Mouse (Mus musculus): ENCODE data around the gene Acss3. TPM values are rescaled to one million over a fixed set of nuclear protein-coding genes. Genes with fewer than 3 reads are reported as not detected.

Gene Acss3
- polyA plus RNA-seq, 1 experiment: 0.07 TPM

DNA sequence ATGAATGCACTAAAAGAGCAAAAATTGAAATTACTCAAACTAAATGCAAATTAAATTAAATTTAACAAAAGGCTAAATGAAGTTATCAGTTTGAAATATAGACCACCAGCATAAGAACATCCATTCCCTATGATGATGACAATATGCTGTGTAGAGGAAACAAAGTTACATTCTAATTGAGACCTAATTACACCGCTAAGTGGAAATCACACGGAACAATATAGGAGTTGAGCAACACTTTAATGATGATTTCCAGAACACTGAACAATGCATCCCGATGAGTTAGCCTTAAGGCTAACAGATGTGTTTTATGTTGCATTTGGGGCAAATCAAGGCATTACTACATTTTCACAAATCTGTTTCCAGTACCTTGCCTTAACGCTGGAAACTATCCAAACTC is 99.2 kb downstream of the Acss3 start:
- WGBS: 89% methylated on average over 4 of the region's 4 CpGs

DNA sequence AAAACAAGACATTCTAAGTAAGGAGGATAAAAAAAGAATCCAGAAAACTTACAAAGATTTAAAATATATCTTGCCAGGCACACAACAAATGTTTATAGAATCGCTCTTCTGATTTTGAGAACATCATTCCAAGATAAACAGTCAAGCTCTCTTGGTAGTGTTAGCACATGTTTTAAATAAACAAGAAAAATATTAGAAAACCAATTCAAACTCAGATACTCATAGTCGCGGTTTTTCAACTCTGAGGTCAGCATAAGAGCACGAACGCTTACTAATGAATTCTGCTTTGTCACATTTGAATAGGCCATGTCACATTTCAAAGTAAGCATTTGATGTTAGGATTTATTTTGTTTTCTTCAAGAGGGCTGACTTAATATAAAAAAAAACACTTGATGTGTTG is 102.3 kb downstream of the Acss3 start:
- Histone ChIP-seq H3K27ac (ENCODE audit: insufficient read depth, low read length) (no peak overlapping the region), H3K4me1 (ENCODE audit: control insufficient read depth, insufficient read depth, insufficient read length) (no peaks in the 10 kb centered on the region), H3K4me3 (ENCODE audit: extremely low read depth, insufficient read depth, insufficient read length) (no peak overlapping the region), H3K36me3 (ENCODE audit: control insufficient read depth, insufficient read depth, low read length) (no peaks in the 10 kb centered on the region), H3K27me3 (ENCODE audit: control insufficient read depth, insufficient read depth, low read length) (no peaks in the 10 kb centered on the region)
- WGBS: 88% methylated on average over 5 of the region's 5 CpGs
- DNase-seq (ENCODE audit: low read depth in 1 of 2, low spot score in 2 of 2): no peak
- TF ChIP-seq CTCF (IDR thresholded peaks at IDR 0.05; ENCODE audit: extremely low read depth, insufficient read depth, insufficient read length, insufficient replicate concordance) (no peak), POLR2A (IDR thresholded peaks at IDR 0.05; ENCODE audit: low read depth, low read length) (no peak)

More for the DNA sequence above, 99.2 kb downstream of the Acss3 start:
- TF ChIP-seq POLR2A (IDR thresholded peaks at IDR 0.05; ENCODE audit: low read depth, low read length): no peak
- TF ChIP-seq CTCF (IDR thresholded peaks at IDR 0.05; ENCODE audit: extremely low read depth, insufficient read depth, insufficient read length, insufficient replicate concordance): no peak
- DNase-seq (ENCODE audit: low read depth in 1 of 2, low spot score in 2 of 2): no peak
- Histone ChIP-seq H3K36me3 (ENCODE audit: control insufficient read depth, insufficient read depth, low read length) (no peaks in the 10 kb centered on the region), H3K4me3 (ENCODE audit: extremely low read depth, insufficient read depth, insufficient read length) (no peak overlapping the region; the same call in 1 of the 2 replicates), H3K27ac (ENCODE audit: insufficient read depth, low read length) (no peak overlapping the region), H3K4me1 (ENCODE audit: control insufficient read depth, insufficient read depth, insufficient read length) (no peaks in the 10 kb centered on the region), H3K27me3 (ENCODE audit: control insufficient read depth, insufficient read depth, low read length) (no peaks in the 10 kb centered on the region)

DNA sequence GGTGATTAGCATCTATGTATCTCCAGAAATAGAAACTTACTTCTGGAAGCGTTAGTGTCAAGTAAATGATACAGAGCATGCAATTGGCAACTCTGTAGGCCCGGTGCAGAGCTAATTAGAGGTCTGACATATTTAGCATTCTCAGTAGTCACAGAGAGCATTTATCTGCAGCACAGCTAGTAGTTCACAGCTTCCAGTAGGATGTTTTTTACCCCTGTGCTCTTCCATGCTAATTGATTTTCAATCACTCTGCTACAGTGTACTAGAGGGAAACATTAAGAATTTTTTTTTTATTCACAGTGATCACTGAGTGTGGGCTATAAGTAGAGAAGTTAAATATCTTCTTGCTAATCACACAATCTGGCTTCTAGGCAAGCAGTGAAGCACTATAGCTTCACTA is 112.3 kb downstream of the Acss3 start:
- no peak for TF ChIP-seq CTCF (IDR thresholded peaks at IDR 0.05; ENCODE audit: extremely low read depth, insufficient read depth, insufficient read length, insufficient replicate concordance)
- WGBS: 74% methylated on average over 2 of the region's 2 CpGs
- no peaks in the 10 kb centered on the region for H3K27me3 ChIP-seq (ENCODE audit: control insufficient read depth, insufficient read depth, low read length)
- DNase-seq (ENCODE audit: low read depth in 1 of 2, low spot score in 2 of 2): no peak
- H3K36me3 ChIP-seq (ENCODE audit: control insufficient read depth, insufficient read depth, low read length): no peaks in the 10 kb centered on the region
- H3K27ac ChIP-seq (ENCODE audit: insufficient read depth, low read length): no peak overlapping the region
- H3K4me1 ChIP-seq (ENCODE audit: control insufficient read depth, insufficient read depth, insufficient read length): no peaks in the 10 kb centered on the region
- no peak overlapping the region for H3K4me3 ChIP-seq (ENCODE audit: extremely low read depth, insufficient read depth, insufficient read length)

DNA sequence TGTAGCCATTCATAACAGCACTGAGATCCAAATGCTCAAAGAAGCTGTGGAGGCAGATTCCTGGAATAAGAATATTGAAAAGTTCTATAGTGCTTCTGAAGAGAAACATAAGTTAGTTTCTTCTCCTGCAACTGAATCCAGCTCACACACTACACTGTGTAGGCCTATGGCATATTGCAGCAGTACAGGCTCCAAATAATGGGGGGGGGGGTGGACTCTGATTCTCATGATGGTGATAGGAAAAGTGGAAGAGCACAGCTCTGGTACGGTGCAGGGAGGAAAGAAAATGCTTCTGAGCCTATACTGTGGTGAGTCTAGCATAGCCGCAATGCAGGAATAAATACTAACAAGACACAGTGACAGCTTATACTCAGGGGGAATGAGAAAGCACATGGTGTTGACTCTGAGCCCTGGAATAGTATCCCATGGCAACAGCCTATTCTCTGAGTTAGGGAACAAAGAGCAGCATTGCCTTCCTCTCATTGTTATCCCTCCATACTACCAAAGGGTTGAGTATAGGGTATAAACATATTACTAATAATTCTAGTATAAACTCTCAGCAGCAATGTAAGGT is 125.3 kb downstream of the Acss3 start:
- no peak for TF ChIP-seq CTCF (IDR thresholded peaks at IDR 0.05; ENCODE audit: extremely low read depth, insufficient read depth, insufficient read length, insufficient replicate concordance)
- no peak for TF ChIP-seq POLR2A (IDR thresholded peaks at IDR 0.05; ENCODE audit: low read depth, low read length)
- Histone ChIP-seq H3K4me3 (ENCODE audit: extremely low read depth, insufficient read depth, insufficient read length) (no peak overlapping the region), H3K27ac (ENCODE audit: insufficient read depth, low read length) (no peak overlapping the region), H3K4me1 (ENCODE audit: control insufficient read depth, insufficient read depth, insufficient read length) (no peaks in the 10 kb centered on the region), H3K36me3 (ENCODE audit: control insufficient read depth, insufficient read depth, low read length) (no peaks in the 10 kb centered on the region), H3K27me3 (ENCODE audit: control insufficient read depth, insufficient read depth, low read length) (no peaks in the 10 kb centered on the region)
- 91% methylated on average over 2 of the region's 2 CpGs for WGBS
- DNase-seq (ENCODE audit: low read depth in 1 of 2, low spot score in 2 of 2): no peak

DNA sequence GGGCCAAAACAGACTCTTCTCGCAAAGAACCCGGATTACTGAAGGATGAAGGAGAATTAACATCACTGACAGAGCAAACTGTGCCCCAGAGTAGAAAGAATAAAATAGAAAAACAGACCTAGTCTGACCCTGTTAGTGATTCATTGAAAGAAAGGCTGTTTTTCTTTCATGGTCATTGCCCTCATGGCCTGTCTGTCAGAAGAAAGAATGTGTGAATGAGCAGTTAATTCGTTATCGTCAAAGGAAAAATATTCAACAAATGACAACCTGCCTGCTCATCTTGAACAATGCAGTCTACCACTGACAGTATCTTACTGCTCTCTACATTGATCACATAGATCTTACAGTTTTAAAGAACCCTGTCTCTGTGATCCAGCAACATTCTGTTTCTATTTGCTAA is 134.0 kb downstream of the Acss3 start:
- Histone ChIP-seq H3K27me3 (ENCODE audit: control insufficient read depth, insufficient read depth, low read length) (no peaks in the 10 kb centered on the region), H3K4me3 (ENCODE audit: extremely low read depth, insufficient read depth, insufficient read length) (no peak overlapping the region), H3K36me3 (ENCODE audit: control insufficient read depth, insufficient read depth, low read length) (no peaks in the 10 kb centered on the region), H3K27ac (ENCODE audit: insufficient read depth, low read length) (no peak overlapping the region), H3K4me1 (ENCODE audit: control insufficient read depth, insufficient read depth, insufficient read length) (no peaks in the 10 kb centered on the region)
- 78% methylated on average over 4 of the region's 4 CpGs for WGBS
- TF ChIP-seq POLR2A (IDR thresholded peaks at IDR 0.05; ENCODE audit: low read depth, low read length) (no peak), CTCF (IDR thresholded peaks at IDR 0.05; ENCODE audit: extremely low read depth, insufficient read depth, insufficient read length, insufficient replicate concordance) (no peak)
- DNase-seq (ENCODE audit: low read depth in 1 of 2, low spot score in 2 of 2): no peak

DNA sequence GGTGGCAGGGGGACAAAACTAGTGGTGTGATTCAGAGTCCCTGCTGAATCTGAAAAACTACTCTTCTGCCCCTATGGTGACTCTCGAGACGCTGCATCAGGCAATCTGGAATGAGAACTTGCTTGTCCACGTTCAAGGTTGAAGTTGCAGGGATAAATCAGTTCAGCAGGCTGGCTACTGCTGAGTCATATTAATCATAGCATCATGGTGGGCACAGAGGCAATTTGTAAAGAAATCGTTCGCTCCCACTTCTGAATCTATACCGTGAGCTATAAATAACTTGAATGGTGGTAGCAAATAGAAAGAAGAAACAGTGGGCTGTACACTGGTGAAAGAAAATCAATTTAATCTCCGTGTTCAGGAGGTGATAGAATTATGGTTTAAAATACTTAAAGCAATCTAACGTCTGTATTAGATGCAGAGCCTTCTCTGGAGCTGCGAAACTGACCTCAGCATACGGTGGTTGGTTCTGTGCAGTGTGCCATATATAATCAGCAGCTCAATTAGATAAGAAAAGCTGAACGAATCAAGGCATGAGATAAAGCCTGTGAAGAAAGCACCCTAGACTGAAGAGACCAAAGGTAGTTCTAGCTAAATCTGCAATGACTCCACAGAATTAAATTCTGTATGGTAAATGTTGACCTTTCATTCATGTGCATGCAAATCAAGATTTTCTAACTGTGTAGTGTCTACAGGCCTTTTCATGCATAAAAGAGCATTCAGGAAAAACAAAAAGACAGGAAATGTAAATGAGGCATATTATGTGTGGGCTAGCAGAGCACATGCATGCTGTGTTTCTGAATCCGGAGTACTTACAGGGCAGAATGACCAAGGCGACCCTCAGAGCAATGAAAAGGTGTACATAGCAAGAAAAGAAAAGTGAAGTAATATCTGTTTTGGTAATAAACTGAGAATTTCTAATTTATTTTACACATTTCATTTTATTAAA is 148.0 kb downstream of the Acss3 start:
- no peaks in the 10 kb centered on the region for H3K4me1 ChIP-seq (ENCODE audit: control insufficient read depth, insufficient read depth, insufficient read length)
- no peaks in the 10 kb centered on the region for H3K27me3 ChIP-seq (ENCODE audit: control insufficient read depth, insufficient read depth, low read length)
- H3K36me3 ChIP-seq (ENCODE audit: control insufficient read depth, insufficient read depth, low read length): no peaks in the 10 kb centered on the region
- no peak for DNase-seq (ENCODE audit: low read depth in 1 of 2, low spot score in 2 of 2)
- no peak overlapping the region for H3K27ac ChIP-seq (ENCODE audit: insufficient read depth, low read length)
- H3K4me3 ChIP-seq (ENCODE audit: extremely low read depth, insufficient read depth, insufficient read length): no peak overlapping the region
- TF ChIP-seq CTCF (IDR thresholded peaks at IDR 0.05; ENCODE audit: extremely low read depth, insufficient read depth, insufficient read length, insufficient replicate concordance) (no peak), POLR2A (IDR thresholded peaks at IDR 0.05; ENCODE audit: low read depth, low read length) (no peak)
- 77% methylated on average over 13 of the region's 13 CpGs for WGBS

DNA sequence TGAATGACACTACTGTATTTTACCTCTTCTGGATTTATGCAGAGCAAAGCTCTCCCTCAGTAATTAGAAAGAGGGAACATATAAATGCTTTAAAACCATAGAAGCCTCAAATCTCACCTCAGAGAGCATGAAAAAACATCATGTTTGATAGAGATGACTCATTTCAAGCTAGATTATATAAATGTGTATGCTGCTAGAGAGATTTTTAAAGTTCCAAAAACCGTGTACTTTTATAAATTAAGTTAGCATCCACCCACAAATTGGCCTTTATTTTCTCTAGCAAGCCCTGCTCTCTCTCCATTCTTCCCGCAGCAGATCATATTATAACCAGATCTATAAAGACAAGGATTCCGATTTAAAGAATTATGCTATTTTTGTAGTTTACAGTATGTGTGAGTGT is 164.4 kb downstream of the Acss3 start:
- Histone ChIP-seq H3K27ac (ENCODE audit: insufficient read depth, low read length) (no peak overlapping the region), H3K36me3 (ENCODE audit: control insufficient read depth, insufficient read depth, low read length) (no peaks in the 10 kb centered on the region), H3K4me3 (ENCODE audit: extremely low read depth, insufficient read depth, insufficient read length) (no peak overlapping the region), H3K27me3 (ENCODE audit: control insufficient read depth, insufficient read depth, low read length) (no peaks in the 10 kb centered on the region), H3K4me1 (ENCODE audit: control insufficient read depth, insufficient read depth, insufficient read length) (no peaks in the 10 kb centered on the region)
- 82% methylated on average over 3 of the region's 3 CpGs for WGBS
- no peak for DNase-seq (ENCODE audit: low read depth in 1 of 2, low spot score in 2 of 2)
- TF ChIP-seq CTCF (IDR thresholded peaks at IDR 0.05; ENCODE audit: extremely low read depth, insufficient read depth, insufficient read length, insufficient replicate concordance) (no peak), POLR2A (IDR thresholded peaks at IDR 0.05; ENCODE audit: low read depth, low read length) (no peak)
